Comparison of ENCODE assay signal across 8 mouse cellular contexts in genomic region chr10:84388357-84389141, GRCm38 (mm10). TPM values are rescaled to one million over a fixed set of nuclear protein-coding genes. Genes with fewer than 3 reads are reported as not detected.
DNase-seq lines count a peak whose midpoint lies in the region; ATAC-seq lines count a peak whose summit lies in the region.

No protein-coding gene starts in this region.

- H3K4me3 ChIP-seq in hindbrain, embryonic 16.5 days (ENCODE audit: low read length): no peak overlapping the region
- H3K4me3 ChIP-seq in lung, embryonic 15.5 days: no peak overlapping the region
- H3K4me3 ChIP-seq in neural tube, embryonic 15.5 days (replicated peaks): no peak overlapping the region

- 34% methylated on average over 22 of the region's 22 CpGs for WGBS in hindbrain, embryonic 16.5 days
- 29% methylated on average over 22 of the region's 22 CpGs for WGBS in lung, embryonic 15.5 days
- WGBS in neural tube, embryonic 15.5 days: 32% methylated on average over 22 of the region's 22 CpGs

- peak overlapping the region; percentile 18; the same call in 1 of the 2 replicates for H3K9ac ChIP-seq in hindbrain, embryonic 16.5 days (ENCODE audit: low read depth, low read length)
- no peak overlapping the region for H3K9ac ChIP-seq in lung, embryonic 15.5 days
- H3K9ac ChIP-seq in neural tube, embryonic 15.5 days (replicated peaks): no peak overlapping the region

- peak overlapping the region; percentile 19 for H3K27ac ChIP-seq in hindbrain, embryonic 16.5 days (ENCODE audit: low read depth, low read length)
- H3K27ac ChIP-seq in lung, embryonic 15.5 days: peak overlapping the region; percentile 80
- peak overlapping the region; percentile 43; the same call in 1 of the 2 replicates for H3K27ac ChIP-seq in neural tube, embryonic 15.5 days (replicated peaks)

- ATAC-seq in hindbrain, embryonic 16.5 days: 0 out of 2 replicates have a peak, but pooled peaks have one; percentile 5
- ATAC-seq in lung, embryonic 15.5 days (ENCODE audit: borderline replicate concordance, extremely low read depth, low FRiP score, low TSS enrichment): peak; percentile 72
- peak; percentile 14; the same call in 1 of the 2 replicates for ATAC-seq in neural tube, embryonic 15.5 days (ENCODE audit: low FRiP score)

- H3K36me3 ChIP-seq in hindbrain, embryonic 16.5 days (ENCODE audit: control insufficient read depth, insufficient read depth, low read length): no peaks in the 10 kb centered on the region
- H3K36me3 ChIP-seq in lung, embryonic 15.5 days: no peaks in the 10 kb centered on the region
- H3K36me3 ChIP-seq in neural tube, embryonic 15.5 days: no peaks in the 10 kb centered on the region

- no peaks in the 10 kb centered on the region for H3K9me3 ChIP-seq in hindbrain, embryonic 16.5 days (ENCODE audit: control insufficient read depth, low read length)
- H3K9me3 ChIP-seq in lung, embryonic 15.5 days: no peaks in the 10 kb centered on the region
- H3K9me3 ChIP-seq in neural tube, embryonic 15.5 days (replicated peaks): no peaks in the 10 kb centered on the region

- peak; percentile 64 to 73 for DNase-seq in right cerebral cortex, adult 2 months (ENCODE audit: low spot score in 2 of 2)
- DNase-seq in right cerebral cortex, postnatal 4 days: no peak
- DNase-seq in gastrocnemius, adult 8-10 months (ENCODE audit: low spot score in 2 of 2): peak; percentile 21 to 32
- DNase-seq in thymus, postnatal 10 days (ENCODE audit: low spot score in 2 of 2): no peak
- DNase-seq in spleen, adult 12 weeks (ENCODE audit: low spot score): no peak

- 0 out of 2 replicates have a peak overlapping the region, but pooled peaks have one; percentile 0 for H3K4me2 ChIP-seq in hindbrain, embryonic 16.5 days (ENCODE audit: low read length)
- 0 out of 2 replicates have a peak overlapping the region, but pooled peaks have one; percentile 3 for H3K4me2 ChIP-seq in lung, embryonic 15.5 days
- H3K4me2 ChIP-seq in neural tube, embryonic 15.5 days: peak overlapping the region; percentile 6

- H3K4me1 ChIP-seq in hindbrain, embryonic 16.5 days (ENCODE audit: control insufficient read depth, insufficient read depth, low read depth, low read length): peaks cover 35% of the 10 kb centered on the region
- H3K4me1 ChIP-seq in lung, embryonic 15.5 days: peaks cover 74% of the 10 kb centered on the region
- peaks cover 59% of the 10 kb centered on the region for H3K4me1 ChIP-seq in neural tube, embryonic 15.5 days

- no peaks in the 10 kb centered on the region for H3K27me3 ChIP-seq in hindbrain, embryonic 16.5 days (replicated peaks; ENCODE audit: control insufficient read depth, insufficient read depth, low read length)
- H3K27me3 ChIP-seq in lung, embryonic 15.5 days: no peaks in the 10 kb centered on the region
- no peaks in the 10 kb centered on the region for H3K27me3 ChIP-seq in neural tube, embryonic 15.5 days (replicated peaks)

RNA-seq across cellular contexts. Expression of gene Nuak1, which starts 51.8 kb away (rescaled TPM):
- 10 to 100 TPM; 16.4 to 23.6 (median 17.2) TPM for total RNA-seq in gastrocnemius, adult 8-10 months (2022)
- polyA plus RNA-seq in hindbrain, embryonic 16.5 days (2015; fragmentation: Nextera tagmentation; extraction: Ambion mirVana): 4.7 and 5.4 TPM in 2 replicates
- 2.0 and 2.6 TPM in 2 replicates for polyA plus RNA-seq in lung, embryonic 15.5 days (2015; fragmentation: Nextera tagmentation; extraction: Ambion mirVana)
- 4.1 and 4.8 TPM in 2 replicates for polyA plus RNA-seq in neural tube, embryonic 15.5 days (2015; fragmentation: Nextera tagmentation; extraction: Ambion mirVana)

Comparison
In these comparisons a context has a peak if more than half of its experiments do, and no peak if none do; other contexts are left out.
1. DNase-seq: peak in right cerebral cortex, adult 2 months (2 of 2) and gastrocnemius, adult 8-10 months (2 of 2); none in right cerebral cortex, postnatal 4 days (single experiment), thymus, postnatal 10 days (0 of 2) and spleen, adult 12 weeks (single experiment).
2. ATAC-seq: peak in every context shown above with its lines; median percentile 72 in lung, embryonic 15.5 days; 14 in neural tube, embryonic 15.5 days; 5 in hindbrain, embryonic 16.5 days.
3. H3K27ac ChIP-seq: peak in every context shown above with its lines; median percentile 80 in lung, embryonic 15.5 days; 43 in neural tube, embryonic 15.5 days; 19 in hindbrain, embryonic 16.5 days.
4. Peak in every context shown above with its lines, with median percentiles within 50 percentile points of each other: H3K4me2 ChIP-seq.